Mouse (Mus musculus) CD4-positive helper T cell, adult 2 months (primary cell): ENCODE measurements around the gene Tuba1b.
"Not testable (repeated sequence)": the region's sequence is repeated elsewhere in the genome, so short reads cannot be mapped to it uniquely, and the experiment has no call there.

Source experiments
- DNase-seq: peaks from one replicate; pipeline ENCODE4 v3.0.0-alpha.2; 2012; ENCODE audit warnings: low read depth, missing footprints, low spot score

Gene Tuba1b

DNA sequence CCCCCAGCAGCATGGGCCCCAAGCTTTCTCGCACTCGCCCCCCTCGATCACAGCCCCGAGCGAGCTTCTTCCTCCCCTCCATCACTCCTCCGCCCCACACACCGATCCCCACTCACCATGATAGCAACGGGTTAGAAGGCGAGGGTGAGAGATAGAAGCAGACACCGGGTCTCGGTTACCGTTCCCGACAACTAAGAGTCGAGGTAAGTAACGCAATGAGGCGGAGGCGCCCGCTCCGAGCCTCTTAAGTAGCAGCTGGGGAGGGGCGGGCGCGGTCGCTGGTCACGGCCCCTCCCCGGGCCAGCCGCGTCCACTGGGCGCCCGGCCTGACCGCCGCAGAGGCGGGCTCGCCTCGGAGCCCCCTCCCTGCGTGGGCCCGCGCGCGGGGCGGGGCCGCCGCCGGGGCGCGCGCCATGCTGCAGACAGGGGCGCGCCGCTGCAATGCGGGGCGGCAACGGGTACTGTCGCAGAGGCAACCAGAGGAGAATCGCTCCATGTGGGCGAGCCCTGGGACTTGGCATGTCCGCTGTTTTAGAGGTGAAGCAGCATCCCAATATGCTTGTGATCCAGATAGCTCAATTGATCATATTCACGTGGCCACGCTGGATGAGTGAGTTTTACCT, at the start of gene Tuba1b:
Gene Tuba1b, minus strand, starts transcription at position 349 of the 623 bp plus-strand sequence.
- DNase-seq = peak; percentile 92

DNA sequence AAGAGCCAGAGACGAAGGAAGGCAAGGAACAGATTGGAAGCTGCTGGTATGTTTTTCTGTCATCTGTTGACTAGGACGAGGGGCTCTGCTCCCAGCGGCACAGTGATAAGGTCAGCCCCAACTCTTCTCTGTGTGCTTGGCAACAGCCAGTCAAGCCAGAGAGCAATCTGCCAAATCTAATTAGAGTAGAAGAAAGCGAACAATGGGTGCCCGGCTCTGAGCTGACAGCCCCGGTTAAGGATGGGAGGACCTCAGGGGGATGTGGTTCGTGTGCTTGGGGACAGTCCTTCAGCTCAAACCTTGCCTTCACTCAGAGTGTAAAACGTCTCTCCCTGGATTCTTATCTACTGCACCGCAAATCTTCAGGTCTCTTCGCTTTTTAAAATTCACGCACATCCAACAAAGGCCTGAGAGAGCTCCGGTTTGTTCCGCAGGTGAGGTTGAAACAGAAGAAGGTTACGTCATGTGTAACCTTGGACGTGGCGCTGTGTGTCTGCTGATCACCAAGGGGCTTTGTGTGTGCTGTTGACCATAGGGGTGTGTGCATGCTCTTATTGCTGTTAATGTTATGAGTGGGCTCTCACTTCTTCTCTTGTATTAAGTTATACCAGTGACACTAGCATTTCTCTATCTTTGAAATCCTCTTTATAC, 49.2 kb upstream of the Tuba1b start:
- DNase-seq = no peak

DNA sequence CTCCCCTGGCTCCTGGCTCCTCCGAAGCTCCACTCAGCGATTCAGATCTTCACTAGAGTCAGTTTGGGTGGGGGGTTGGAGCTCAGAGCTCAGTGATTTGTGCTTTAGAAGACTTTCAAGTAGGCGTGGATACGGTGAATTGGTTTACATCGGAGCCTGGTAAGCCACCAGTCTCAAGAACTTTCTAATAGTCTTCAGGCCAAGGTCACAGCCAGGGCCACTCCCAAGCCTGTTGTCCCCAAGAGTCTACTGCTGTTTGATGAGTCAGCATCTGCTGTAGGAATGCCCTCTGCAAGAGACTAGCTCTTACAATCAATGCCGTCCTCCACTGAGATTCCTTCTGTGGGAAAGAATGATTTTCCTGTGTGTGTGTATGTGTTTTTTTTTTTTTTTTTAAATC, 47.7 kb upstream of the Tuba1b start:
- DNase-seq = no peak

DNA sequence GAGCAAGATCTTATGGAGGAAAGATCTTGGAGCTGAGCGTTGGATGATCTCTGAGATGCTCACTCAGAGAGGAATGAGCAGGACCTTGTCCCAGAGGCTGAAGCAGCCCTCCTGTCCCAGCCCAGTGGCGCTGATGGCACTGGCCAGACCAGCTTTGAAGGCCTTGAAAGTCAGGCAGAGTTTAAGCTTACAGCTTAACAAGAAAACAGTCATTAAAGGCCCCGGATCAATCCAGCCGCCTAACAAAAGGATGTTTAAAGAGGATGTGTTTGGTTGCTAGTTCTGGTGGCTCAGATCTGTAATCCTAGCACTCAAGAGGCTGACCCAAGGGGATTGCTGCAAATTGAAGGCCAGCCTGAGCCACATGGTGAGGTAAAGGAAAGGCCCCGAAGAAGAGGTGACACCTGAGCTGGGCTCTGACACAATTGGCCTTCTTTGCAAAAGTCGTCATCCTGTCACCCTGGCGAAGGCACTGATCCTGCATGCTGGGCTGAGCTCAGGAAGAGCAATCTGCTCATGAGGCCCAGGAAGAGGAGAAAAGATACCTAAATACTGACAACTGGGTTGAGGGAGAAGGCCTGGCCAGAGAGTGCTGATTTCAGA, 45.7 kb upstream of the Tuba1b start:
- DNase-seq = no peak

DNA sequence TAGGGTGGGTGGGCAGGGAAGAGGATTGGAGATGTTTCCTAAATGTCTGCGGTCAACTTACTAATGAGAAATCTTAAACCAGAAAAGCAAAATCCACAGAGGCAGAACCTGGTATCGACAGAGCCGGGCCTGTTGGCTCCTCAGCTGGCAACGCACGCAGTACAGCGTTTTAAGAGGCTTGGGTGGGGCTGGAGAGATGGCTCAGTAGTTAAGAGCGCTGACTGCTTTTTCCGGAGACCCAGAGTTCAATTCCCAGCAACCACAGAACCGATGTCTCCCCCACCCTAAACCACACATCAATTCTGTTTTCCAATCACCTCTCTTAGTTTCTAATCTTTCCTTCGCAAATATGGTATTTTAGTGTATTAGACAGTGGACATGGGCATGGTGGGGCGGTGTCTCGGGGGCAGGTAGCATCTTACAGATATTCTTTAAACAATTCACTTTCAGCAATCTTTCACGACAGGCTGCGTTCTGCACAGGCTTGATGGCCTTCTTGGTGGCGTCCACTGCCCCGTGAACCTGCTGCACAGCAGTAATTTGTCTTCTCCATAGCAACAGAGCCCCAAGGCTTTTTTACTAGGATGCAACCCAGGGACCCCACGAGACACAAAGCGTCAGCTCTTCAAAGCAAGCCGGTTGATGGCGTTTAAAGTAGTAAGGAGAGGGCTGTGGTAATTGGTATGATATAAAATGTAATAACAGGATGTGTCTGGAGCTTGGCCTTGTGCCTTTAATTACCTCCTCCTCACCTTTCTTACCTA, 44.2 kb upstream of the Tuba1b start:
- DNase-seq = no peak

DNA sequence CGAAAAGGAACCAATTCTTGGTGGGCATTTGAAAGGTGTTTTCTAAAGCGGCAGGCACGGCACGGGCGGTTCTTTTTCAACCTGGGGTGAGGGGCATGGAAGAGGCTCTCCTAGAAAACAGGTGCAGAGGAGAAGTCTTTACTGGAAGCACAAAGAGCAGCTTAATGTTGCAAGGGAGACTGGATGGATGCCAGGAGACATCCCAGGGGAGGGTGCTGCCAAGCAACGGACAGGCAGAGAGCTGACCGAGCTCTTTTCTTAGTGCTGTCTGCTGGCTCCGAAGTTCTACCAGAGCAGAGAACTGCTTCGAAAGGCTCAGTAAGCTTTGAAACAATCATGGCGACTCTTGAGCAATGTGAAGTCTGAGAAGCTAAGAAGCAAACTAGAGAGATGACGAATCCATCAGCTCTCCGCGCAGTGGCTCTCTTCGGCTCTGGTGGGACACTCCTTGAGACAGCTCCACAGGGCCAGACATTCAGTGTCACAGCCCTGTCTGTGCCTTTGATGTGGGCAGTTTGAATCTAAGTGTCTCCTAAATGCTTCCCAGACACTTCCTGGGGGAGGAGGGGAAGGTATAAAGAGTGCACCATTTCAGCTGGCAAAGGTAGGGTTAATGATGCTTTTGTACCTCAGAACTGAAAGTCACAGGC, 43.5 kb upstream of the Tuba1b start:
- no peak for DNase-seq

DNA sequence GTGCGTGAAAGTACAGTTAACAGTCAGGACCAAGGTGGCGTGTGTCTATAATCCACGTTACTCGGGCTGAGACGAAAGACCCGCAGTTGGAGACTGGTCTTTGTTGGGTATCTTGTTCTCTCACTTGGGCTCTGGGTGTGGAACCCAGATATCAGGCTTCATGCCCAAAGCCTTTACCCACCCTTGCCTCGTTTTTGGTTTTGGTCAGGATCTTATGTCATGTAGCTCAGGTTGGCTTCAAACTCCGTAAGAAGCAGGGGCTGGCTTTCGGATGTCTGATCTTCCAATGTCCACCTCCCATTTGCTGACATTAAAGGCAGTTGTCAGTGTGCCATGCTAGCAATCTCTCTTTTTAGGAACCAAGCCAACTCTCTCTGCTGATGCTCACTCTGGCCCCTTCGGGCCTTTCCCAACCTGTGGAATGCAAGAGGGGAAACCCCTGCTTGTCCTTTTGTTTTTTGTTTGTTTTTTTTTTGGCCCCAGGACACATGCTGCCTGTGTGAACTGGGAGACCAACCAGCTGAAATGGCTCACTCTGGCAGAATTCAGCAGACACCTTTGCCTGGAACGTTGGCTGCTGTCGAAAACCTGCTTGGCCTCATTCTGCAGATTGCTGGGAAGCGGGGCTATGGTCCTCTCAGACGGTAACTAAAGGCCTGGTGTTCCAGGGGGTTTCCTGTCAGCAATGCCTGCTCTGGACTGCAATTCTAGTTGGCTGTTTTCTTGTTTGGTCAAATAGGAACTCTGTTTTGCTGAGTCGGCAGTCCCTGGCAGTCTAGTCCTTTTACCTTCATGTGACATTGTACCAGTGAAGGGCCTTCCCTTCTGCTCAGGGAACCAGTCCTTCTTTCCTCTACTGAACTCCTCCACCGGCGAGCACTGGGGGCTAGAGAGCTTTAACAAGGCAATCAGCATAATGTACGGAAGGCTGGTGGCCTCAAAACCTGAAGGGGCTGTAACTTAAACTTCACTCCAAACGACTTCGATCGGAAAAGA, 42.7 kb upstream of the Tuba1b start:
- DNase-seq = no peak

DNA sequence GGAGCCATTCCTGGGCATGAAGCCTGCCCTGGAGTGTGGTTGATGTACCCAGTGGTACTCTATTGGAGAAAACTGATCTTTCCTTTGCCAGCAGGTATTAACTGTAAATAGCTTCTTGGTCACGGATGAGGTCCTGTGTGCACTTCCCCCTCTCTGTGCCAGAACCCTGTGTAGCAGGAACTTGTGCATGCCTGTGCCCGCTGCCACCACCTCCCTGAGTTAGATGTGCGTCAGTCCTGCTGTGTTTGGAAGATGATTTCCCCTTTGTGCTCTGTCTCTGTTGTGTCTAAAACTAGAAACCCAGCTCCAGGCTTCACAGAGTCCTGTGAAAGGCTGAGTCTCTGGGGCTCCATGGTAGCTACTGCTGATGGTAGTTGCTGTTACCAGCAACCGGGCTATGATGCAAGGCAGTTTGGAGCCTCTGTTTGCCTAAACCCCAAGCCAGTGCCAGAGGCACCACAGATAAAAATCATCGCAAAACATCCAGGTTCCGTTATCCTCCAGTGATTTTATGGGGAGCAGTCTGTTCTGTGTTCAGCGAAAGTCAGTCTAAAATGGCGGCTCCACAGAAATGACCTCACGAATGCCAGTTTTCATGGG, 38.8 kb upstream of the Tuba1b start:
- DNase-seq = no peak

DNA sequence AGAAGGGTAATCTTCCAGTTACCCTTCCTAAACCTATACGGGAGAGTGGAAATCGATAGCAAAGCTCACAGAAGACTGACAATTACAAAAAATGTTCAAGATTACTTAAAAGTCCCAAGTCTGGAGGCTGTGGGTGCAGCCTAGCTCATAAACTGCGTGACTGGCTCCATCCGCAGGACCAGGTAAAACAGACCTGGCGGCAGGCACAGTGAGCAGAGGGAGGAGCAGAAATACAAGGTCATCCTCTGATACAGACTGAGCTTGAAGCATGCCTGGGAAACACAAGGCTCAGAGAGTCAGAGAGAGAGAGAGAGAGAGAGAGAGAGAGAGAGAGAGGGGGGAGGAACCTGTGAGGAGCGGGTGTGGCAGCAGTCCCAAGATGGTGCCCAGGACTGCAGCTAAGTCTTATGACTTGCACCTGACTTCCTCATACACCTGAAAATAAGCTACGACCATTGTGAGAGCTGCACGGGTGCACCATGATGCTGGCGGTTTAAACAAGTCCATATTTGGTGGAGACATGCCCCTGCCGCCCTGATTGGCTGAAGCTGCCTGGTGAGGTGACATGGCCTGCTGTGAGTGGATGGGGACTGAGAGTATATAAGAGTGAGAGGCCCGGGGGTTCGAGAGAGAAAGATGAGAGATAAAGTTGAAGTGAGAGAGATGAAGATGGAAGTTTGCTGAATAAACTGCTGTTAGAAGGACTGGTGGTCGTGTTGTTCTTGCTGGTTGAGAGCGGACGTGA, 37.4 kb upstream of the Tuba1b start:
- DNase-seq = not testable (repeated sequence)

DNA sequence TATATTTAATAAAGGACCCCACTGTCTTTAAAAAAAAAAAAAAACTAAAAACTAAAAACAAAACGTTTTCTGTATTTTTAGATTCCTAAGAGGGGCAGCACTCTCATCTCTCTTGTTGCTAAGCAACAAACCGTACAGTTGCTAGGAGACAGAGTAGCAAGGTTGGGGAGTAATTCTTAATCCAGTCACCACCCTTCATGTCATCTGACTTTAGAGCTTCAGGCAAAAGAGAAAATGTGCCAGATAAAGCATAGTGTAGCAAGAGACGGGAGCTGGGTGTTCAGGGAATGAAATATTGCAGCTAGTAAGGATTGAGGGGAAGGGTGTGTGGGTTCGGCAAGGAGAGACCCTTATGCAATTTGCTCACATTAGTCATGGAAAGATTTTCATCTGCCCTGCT, 36.7 kb upstream of the Tuba1b start:
- no peak for DNase-seq

DNA sequence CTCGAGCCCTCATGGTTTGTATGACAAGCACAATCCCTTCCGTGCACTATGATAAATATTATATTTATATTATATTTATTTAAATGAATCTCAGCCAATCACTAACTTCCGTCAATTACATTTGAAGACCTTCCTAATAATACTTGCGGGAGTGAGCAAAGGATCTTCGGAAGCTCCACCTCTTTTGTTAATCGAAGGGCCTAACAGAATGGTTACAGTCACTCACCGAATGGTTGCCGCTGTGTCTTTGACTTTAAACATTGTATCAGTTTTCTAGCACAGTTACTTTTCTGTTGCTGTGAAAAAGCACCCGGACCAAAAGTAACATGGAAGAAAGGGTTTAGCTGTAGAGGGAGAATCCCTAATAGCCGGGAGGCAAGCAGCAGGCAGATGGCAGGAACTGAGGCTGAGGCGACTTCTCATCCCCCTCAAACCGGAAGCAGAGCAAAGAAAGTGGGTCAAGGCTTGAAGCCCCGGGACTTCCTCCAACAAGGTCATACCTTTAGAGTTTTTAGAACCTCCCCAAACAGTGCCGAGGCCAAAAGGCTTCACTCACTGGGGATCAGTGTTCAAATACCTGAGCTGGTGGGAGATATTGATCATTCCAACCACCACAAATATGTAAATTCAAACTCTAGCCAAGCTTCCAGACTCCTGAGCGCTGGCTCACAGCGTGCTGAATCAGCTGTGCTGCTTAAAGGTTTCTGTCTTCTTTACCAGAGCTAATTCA, 35.2 kb upstream of the Tuba1b start:
- DNase-seq = peak; percentile 25

DNA sequence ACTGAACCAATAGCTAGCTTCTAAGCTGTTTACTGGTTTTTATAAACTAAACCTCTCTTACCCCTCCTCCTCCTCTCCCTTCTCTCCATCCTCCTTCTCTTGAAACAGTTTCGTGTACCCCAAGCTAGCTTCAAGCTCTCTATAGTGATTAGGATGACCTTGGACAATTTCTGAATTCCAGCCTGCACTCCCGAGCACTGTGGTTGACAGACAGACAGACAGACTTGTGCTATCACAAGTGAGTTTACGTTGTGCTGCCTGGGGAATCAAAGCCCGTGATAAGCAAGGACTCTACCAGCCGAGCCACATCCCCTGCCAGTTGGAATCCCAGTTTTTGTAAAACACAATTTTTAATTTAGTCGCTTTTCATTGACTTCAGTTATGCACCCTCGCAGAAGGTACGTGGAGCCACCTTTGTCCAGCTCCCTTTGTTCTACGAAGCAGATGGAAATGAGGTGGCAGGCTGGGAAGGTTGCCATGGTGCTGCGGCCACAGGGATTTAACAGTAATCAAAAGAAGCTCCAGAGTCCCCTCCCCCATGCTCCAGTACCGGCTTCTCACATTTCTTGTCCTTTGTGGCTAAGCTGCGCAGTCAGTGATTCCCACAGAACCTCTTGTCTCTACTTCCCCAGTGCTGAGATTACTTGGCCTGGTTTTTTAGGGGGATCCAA, 34.5 kb upstream of the Tuba1b start:
- DNase-seq = no peak

DNA sequence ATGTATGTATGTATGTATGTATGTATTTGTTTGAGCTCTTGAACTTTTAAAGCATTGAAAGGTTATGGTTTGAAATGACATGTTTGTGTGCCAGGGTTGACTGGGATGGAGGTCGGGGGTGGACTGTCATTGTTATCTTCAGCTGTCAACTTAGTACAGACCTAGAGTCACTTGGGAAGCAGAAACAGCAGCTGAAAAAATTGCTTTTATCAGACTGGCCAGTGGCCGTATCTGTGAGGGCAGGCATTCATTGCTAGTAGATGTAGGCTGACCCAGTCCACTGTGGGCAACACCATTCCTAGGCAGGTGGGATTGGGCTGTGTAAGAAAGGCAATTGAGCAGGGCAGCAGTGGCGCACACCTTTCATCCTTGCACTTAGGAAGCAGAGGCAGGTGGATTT, 25.2 kb upstream of the Tuba1b start:
- DNase-seq = no peak

DNA sequence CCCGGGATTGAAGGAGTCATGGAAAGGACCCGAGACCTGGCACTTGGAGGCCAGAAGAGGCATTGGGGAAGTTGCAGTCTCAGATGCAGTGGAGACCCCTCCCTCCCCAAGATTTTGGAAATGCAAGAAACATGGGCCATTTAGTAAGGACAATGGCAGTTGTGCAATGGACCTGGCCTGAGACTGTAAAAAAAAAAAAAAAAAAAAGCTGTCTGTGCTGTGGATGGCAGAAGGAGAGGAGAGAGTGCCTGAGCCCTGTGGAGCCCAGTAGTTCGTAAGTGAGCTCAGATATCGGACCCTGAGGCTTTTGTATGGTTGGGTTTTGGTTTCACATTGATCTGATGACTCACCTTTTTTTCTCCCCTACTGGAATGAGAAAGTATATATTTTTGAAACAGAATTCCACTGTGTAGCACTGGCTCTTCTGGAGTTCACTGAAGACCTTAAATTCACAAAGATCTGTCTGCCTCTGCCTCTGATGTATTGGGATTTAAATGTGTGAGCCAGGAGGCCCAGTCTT, 24.6 kb upstream of the Tuba1b start:
- no peak for DNase-seq

DNA sequence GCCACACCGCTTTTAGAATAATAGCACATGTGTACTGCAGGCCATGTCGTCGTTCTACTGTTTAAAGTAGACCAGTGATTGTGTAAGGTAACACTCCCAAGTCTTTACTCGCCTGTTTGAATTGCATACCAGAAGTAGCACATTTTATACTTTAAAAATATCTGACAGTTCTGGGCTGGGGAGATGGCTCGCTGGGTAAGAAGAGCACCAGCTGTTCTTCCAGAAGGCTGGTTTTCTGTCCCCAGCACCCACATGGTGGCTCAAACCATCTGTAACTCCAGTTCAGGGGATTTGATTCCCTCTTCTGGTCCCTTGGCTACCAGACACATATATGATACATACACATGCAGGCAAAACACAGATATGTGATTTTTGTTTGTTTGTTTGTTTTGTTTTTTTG, 23.1 kb upstream of the Tuba1b start:
- no peak for DNase-seq

DNA sequence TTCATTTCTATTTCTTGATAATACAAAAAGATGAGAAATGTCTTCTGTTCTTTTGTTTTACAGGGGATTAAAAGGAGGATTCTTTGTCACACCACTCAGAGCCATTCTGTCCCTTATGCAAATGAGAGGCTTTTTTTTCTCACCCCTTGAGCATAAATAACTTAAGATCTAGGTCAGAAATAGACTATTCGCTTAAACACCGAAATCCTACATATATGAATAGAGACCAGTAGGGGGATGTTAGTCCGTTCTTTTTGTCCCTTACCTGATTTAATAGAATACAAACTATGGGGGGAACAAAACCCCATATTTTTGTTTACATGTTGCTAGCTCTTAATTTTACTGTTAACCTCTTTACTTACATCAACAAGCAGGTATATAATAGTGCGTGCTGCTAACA, 21.6 kb upstream of the Tuba1b start:
- DNase-seq = no peak

DNA sequence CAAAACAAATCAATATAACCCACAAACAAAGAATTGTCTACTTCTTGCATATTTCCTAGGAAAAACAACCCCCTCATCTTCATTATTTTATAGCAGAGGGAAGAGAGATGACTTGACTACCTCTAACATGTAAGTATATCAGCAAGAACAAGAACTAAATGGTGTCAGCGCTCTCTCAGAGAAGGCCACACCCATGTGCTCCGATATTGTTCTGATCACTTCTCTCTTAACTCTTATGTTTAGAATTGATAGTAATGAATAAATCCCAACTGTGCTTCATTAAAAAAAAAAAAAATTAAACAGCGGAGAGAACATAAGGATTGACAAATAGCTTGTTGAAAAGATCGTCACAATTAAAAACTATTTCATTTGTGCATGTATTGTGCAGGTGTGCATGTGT, 21.0 kb upstream of the Tuba1b start:
- DNase-seq = no peak
